In genomic region chr2:84851130-84852040, GRCm38 (mm10) we compare ENCODE assay signal across 9 mouse cellular contexts. TPM values are rescaled to one million over a fixed set of nuclear protein-coding genes. Genes with fewer than 3 reads are reported as not detected.
DNase-seq lines count a peak whose midpoint lies in the region; ATAC-seq lines count a peak whose summit lies in the region.
"Had no signal": no experiment of that assay in that cellular context is flagged by ENCODE, and none has a peak within 500 bp of the region (broad histone marks: within the 10 kb centered on the region; RNA-seq: fewer than 3 reads in every experiment).

No protein-coding gene starts in this region.

- intact Hi-C loops in left cerebral cortex, postnatal 4 days (cut with DNase I), result no loop called here

- H3K9me3 ChIP-seq in forebrain, embryonic 16.5 days (ENCODE audit: control insufficient read depth, low read length), result no peaks in the 10 kb centered on the region
- no peaks in the 10 kb centered on the region for H3K9me3 ChIP-seq in hindbrain, embryonic 10.5 days
- no peaks in the 10 kb centered on the region for H3K9me3 ChIP-seq in limb, embryonic 12.5 days
- H3K9me3 ChIP-seq in midbrain, embryonic 14.5 days (ENCODE audit: control insufficient read depth, low read length), result no peaks in the 10 kb centered on the region

- no peak overlapping the region for H3K27ac ChIP-seq in forebrain, embryonic 16.5 days (ENCODE audit: low read length)
- peak overlapping the region; percentile 12; the same call in 1 of the 2 replicates for H3K27ac ChIP-seq in hindbrain, embryonic 10.5 days
- no peak overlapping the region for H3K27ac ChIP-seq in limb, embryonic 12.5 days
- no peak overlapping the region for H3K27ac ChIP-seq in midbrain, embryonic 14.5 days (replicated peaks; ENCODE audit: low read depth, low read length)

- no peaks in the 10 kb centered on the region for H3K27me3 ChIP-seq in forebrain, embryonic 16.5 days (replicated peaks; ENCODE audit: control insufficient read depth, insufficient read depth, low read length)
- H3K27me3 ChIP-seq in hindbrain, embryonic 10.5 days (ENCODE audit: insufficient read depth, poor library complexity, severe bottlenecking), result no peaks in the 10 kb centered on the region
- no peaks in the 10 kb centered on the region for H3K27me3 ChIP-seq in limb, embryonic 12.5 days
- no peaks in the 10 kb centered on the region for H3K27me3 ChIP-seq in midbrain, embryonic 14.5 days (ENCODE audit: control insufficient read depth, insufficient read depth, low read length)

- WGBS in forebrain, embryonic 16.5 days, result 34% methylated on average over 23 of the region's 23 CpGs
- 30% methylated on average over 23 of the region's 23 CpGs for WGBS in hindbrain, embryonic 10.5 days
- WGBS in limb, embryonic 12.5 days, result 34% methylated on average over 23 of the region's 23 CpGs
- 34% methylated on average over 23 of the region's 23 CpGs for WGBS in midbrain, embryonic 14.5 days

- ATAC-seq in forebrain, embryonic 16.5 days, result peak; percentile 26; the same call in 1 of the 2 replicates
- ATAC-seq in limb, embryonic 12.5 days (ENCODE audit: insufficient number of reproducible peaks, insufficient read depth, low FRiP score, low TSS enrichment, low read depth), result no peak; the same call in 1 of the 2 replicates
- no peak for ATAC-seq in midbrain, embryonic 14.5 days (ENCODE audit: low FRiP score, low TSS enrichment)

- H3K4me2 ChIP-seq in forebrain, embryonic 16.5 days (ENCODE audit: low read length), result no peak overlapping the region
- peak overlapping the region; percentile 23; the same call in 1 of the 2 replicates for H3K4me2 ChIP-seq in limb, embryonic 12.5 days
- peak overlapping the region; percentile 19 for H3K4me2 ChIP-seq in midbrain, embryonic 14.5 days (ENCODE audit: low read length)

- H3K9ac ChIP-seq in forebrain, embryonic 16.5 days (replicated peaks; ENCODE audit: low read depth, low read length), result no peak overlapping the region
- 0 out of 2 replicates have a peak overlapping the region, but pooled peaks have one; percentile 4 for H3K9ac ChIP-seq in limb, embryonic 12.5 days (replicated peaks)
- H3K9ac ChIP-seq in midbrain, embryonic 14.5 days (replicated peaks; ENCODE audit: low read length), result no peak overlapping the region

- H3K36me3 ChIP-seq in forebrain, embryonic 16.5 days (ENCODE audit: control insufficient read depth, insufficient read depth), result no peaks in the 10 kb centered on the region
- peaks cover 96% of the 10 kb centered on the region for H3K36me3 ChIP-seq in hindbrain, embryonic 10.5 days
- H3K36me3 ChIP-seq in limb, embryonic 12.5 days, result peaks cover 91% of the 10 kb centered on the region
- H3K36me3 ChIP-seq in midbrain, embryonic 14.5 days (ENCODE audit: control insufficient read depth, insufficient read depth, low read length), result no peaks in the 10 kb centered on the region

- H3K4me1 ChIP-seq in forebrain, embryonic 16.5 days (replicated peaks; ENCODE audit: control insufficient read depth, insufficient read depth, low read length), result no peaks in the 10 kb centered on the region
- peaks cover 19% of the 10 kb centered on the region for H3K4me1 ChIP-seq in hindbrain, embryonic 10.5 days (replicated peaks)
- H3K4me1 ChIP-seq in limb, embryonic 12.5 days (replicated peaks), result peaks cover 11% of the 10 kb centered on the region
- H3K4me1 ChIP-seq in midbrain, embryonic 14.5 days (ENCODE audit: control insufficient read depth, insufficient read depth, low read length), result no peaks in the 10 kb centered on the region

- no peak overlapping the region for H3K4me3 ChIP-seq in forebrain, embryonic 16.5 days (replicated peaks; ENCODE audit: low read length)
- 0 out of 2 replicates have a peak overlapping the region, but pooled peaks have one; percentile 11 for H3K4me3 ChIP-seq in hindbrain, embryonic 10.5 days
- no peak overlapping the region for H3K4me3 ChIP-seq in limb, embryonic 12.5 days (replicated peaks)
- no peak overlapping the region for H3K4me3 ChIP-seq in midbrain, embryonic 14.5 days (replicated peaks; ENCODE audit: low read depth, low read length)

- DNase-seq in adrenal gland, adult 18-20 months (ENCODE audit: low spot score in 2 of 2), result peak; percentile 45 to 54
- DNase-seq in hindbrain, embryonic 10.5 days (ENCODE audit: low spot score), result peak; percentile 65
- no peak for DNase-seq in midbrain, embryonic 14.5 days
- DNase-seq in spleen, adult 12 weeks (ENCODE audit: low spot score), result no peak
- DNase-seq in left cerebral cortex, postnatal 4 days, result no peak
- DNase-seq in Muller cell, postnatal 12 days (ENCODE audit: inconsistent ontology term), result no peak

RNA-seq across cellular contexts. Expression of gene Slc43a1, which starts 12.7 kb away (rescaled TPM):
- 1 to 10 TPM; 9.3 to 9.4 TPM for total RNA-seq in adrenal gland, adult 18-20 months (2021)
- 2.6 and 3.1 TPM in 2 replicates for polyA plus RNA-seq in forebrain, embryonic 16.5 days (2015; fragmentation: Nextera tagmentation; extraction: Ambion mirVana)
- 23.1 and 28.6 TPM in 2 replicates for polyA plus RNA-seq in hindbrain, embryonic 10.5 days (2016; fragmentation: Nextera tagmentation; extraction: Ambion mirVana)
- 21.1 and 23.8 TPM in 2 replicates for polyA plus RNA-seq in limb, embryonic 12.5 days (2016; fragmentation: Nextera tagmentation; extraction: Ambion mirVana)
- 0.90 and 2.4 TPM in 2 replicates for polyA plus RNA-seq in midbrain, embryonic 14.5 days (2014; fragmentation: Nextera tagmentation; extraction: Ambion mirVana)
- total RNA-seq in left cerebral cortex, postnatal 4 days (2021), result 1 to 10 TPM in 1 of 2 experiments, under 1 TPM in 1; 0.46 to 1.3 TPM

RNA-seq across cellular contexts. Expression of gene Timm10, which starts 24.6 kb away (rescaled TPM):
- total RNA-seq in adrenal gland, adult 18-20 months (2021), result 10 to 100 TPM; 45.8 to 59.0 TPM
- 58.0 and 69.5 TPM in 2 replicates for polyA plus RNA-seq in forebrain, embryonic 16.5 days (2015; fragmentation: Nextera tagmentation; extraction: Ambion mirVana)
- 56.3 and 58.9 TPM in 2 replicates for polyA plus RNA-seq in hindbrain, embryonic 10.5 days (2016; fragmentation: Nextera tagmentation; extraction: Ambion mirVana)
- polyA plus RNA-seq in limb, embryonic 12.5 days (2016; fragmentation: Nextera tagmentation; extraction: Ambion mirVana), result 38.8 and 43.3 TPM in 2 replicates
- 58.6 and 80.6 TPM in 2 replicates for polyA plus RNA-seq in midbrain, embryonic 14.5 days (2014; fragmentation: Nextera tagmentation; extraction: Ambion mirVana)
- total RNA-seq in left cerebral cortex, postnatal 4 days (2021), result 10 to 100 TPM; 55.5 to 60.4 TPM

RNA-seq across cellular contexts. Expression of gene Smtnl1, which starts 28.9 kb away (rescaled TPM):
- under 1 TPM in 1 of 2 experiments, not detected in 1; 0.32 TPM for total RNA-seq in adrenal gland, adult 18-20 months (2021)
- polyA plus RNA-seq in forebrain, embryonic 16.5 days (2015; fragmentation: Nextera tagmentation; extraction: Ambion mirVana), result not detected in 2 replicates
- 0.09 and 0.14 TPM in 2 replicates for polyA plus RNA-seq in hindbrain, embryonic 10.5 days (2016; fragmentation: Nextera tagmentation; extraction: Ambion mirVana)
- 0.19 and 0.49 TPM in 2 replicates for polyA plus RNA-seq in limb, embryonic 12.5 days (2016; fragmentation: Nextera tagmentation; extraction: Ambion mirVana)
- polyA plus RNA-seq in midbrain, embryonic 14.5 days (2014; fragmentation: Nextera tagmentation; extraction: Ambion mirVana), result not detected in 2 replicates
- total RNA-seq in left cerebral cortex, postnatal 4 days (2021), result not detected

RNA-seq across cellular contexts. Expression of gene Rtn4rl2, which starts 35.1 kb away (rescaled TPM):
- total RNA-seq in adrenal gland, adult 18-20 months (2021), result 1 to 10 TPM; 1.9 to 2.4 TPM
- polyA plus RNA-seq in forebrain, embryonic 16.5 days (2015; fragmentation: Nextera tagmentation; extraction: Ambion mirVana), result 9.8 and 11.4 TPM in 2 replicates
- 3.8 and 4.0 TPM in 2 replicates for polyA plus RNA-seq in hindbrain, embryonic 10.5 days (2016; fragmentation: Nextera tagmentation; extraction: Ambion mirVana)
- 0.84 and 0.95 TPM in 2 replicates for polyA plus RNA-seq in limb, embryonic 12.5 days (2016; fragmentation: Nextera tagmentation; extraction: Ambion mirVana)
- 4.5 and 5.6 TPM in 2 replicates for polyA plus RNA-seq in midbrain, embryonic 14.5 days (2014; fragmentation: Nextera tagmentation; extraction: Ambion mirVana)
- total RNA-seq in left cerebral cortex, postnatal 4 days (2021), result 10 to 100 TPM; 59.4 to 61.6 TPM
- total RNA-seq: hematopoietic stem cell, adult 5-6 weeks had no signal

RNA-seq across cellular contexts. Expression of gene Ube2l6, which starts 52.8 kb away (rescaled TPM):
- total RNA-seq in adrenal gland, adult 18-20 months (2021), result 10 to 100 TPM; 17.6 to 26.4 TPM
- 21.2 and 28.1 TPM in 2 replicates for polyA plus RNA-seq in forebrain, embryonic 16.5 days (2015; fragmentation: Nextera tagmentation; extraction: Ambion mirVana)
- 37.2 and 41.6 TPM in 2 replicates for polyA plus RNA-seq in hindbrain, embryonic 10.5 days (2016; fragmentation: Nextera tagmentation; extraction: Ambion mirVana)
- 23.2 and 29.0 TPM in 2 replicates for polyA plus RNA-seq in limb, embryonic 12.5 days (2016; fragmentation: Nextera tagmentation; extraction: Ambion mirVana)
- polyA plus RNA-seq in midbrain, embryonic 14.5 days (2014; fragmentation: Nextera tagmentation; extraction: Ambion mirVana), result 11.7 and 19.5 TPM in 2 replicates
- total RNA-seq in left cerebral cortex, postnatal 4 days (2021), result 1 to 10 TPM; 5.3 to 5.7 TPM

Comparison
In these comparisons a context has a peak if more than half of its experiments do, and no peak if none do; other contexts are left out.
1. DNase-seq: peak in adrenal gland, adult 18-20 months (2 of 2) and hindbrain, embryonic 10.5 days (single experiment); none in midbrain, embryonic 14.5 days (single experiment), spleen, adult 12 weeks (single experiment), left cerebral cortex, postnatal 4 days (single experiment) and Muller cell, postnatal 12 days (single experiment).